Mouse (Mus musculus) lung, postnatal 0 days (tissue): ENCODE data around the gene Spag8.
A peak's percentile ranks its signal among the peaks of the same experiment; 100 is the strongest.

Experiments used
- CTCF ChIP-seq: IDR thresholded peaks from 2 replicates; pipeline ENCODE4 v1.5.1; 2016; ENCODE audit warnings: antibody characterized with exemption, mild to moderate bottlenecking
- EP300 ChIP-seq: IDR thresholded peaks from 2 replicates; pipeline ENCODE4 v1.6.1; 2016; ENCODE audit warnings: antibody characterized with exemption, mild to moderate bottlenecking, control low read depth

DNA sequence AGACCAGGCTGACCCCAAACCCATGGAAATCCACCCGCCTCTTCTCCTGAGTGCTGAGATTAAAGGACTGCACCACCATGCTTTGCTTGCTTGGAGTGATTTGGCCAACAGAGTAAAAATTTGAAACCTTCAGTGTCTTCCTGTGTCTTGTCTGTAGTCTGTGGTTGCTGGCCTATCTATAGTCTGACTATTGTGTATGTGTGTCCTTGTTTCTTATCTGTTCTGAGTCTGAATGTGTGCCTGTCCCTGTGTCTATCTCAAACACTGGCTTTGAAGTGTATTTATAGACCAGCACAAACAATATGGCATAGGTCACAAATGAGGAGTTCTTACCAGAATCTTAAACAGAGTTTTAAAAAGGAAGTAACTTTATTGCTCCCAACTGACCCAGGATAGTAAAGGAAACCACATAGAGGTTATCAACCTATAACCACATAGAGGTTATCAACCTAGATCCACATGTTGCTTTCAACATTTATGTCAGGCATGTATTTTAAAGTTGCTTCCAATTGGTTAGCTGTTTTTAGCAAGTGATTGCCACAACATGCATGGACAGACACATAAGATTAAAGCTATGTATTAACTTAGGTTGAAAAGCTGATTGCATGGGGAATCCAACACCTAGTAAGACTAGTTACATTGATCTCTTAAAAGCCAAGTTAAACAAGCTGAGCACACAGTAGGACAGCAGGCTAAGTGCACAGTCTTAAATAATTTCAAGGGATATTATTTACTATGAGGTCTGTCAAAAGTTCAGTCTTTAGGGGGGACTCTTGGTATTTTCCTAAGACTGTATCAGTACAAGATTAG, 41.2 kb upstream of the Spag8 start:
- TF ChIP-seq EP300 (0 out of 2 replicates have a peak, but pooled peaks have one; percentile 11), CTCF (no peak)
